Comparison of ENCODE assay signal across 8 mouse cellular contexts in the genomic region with DNA sequence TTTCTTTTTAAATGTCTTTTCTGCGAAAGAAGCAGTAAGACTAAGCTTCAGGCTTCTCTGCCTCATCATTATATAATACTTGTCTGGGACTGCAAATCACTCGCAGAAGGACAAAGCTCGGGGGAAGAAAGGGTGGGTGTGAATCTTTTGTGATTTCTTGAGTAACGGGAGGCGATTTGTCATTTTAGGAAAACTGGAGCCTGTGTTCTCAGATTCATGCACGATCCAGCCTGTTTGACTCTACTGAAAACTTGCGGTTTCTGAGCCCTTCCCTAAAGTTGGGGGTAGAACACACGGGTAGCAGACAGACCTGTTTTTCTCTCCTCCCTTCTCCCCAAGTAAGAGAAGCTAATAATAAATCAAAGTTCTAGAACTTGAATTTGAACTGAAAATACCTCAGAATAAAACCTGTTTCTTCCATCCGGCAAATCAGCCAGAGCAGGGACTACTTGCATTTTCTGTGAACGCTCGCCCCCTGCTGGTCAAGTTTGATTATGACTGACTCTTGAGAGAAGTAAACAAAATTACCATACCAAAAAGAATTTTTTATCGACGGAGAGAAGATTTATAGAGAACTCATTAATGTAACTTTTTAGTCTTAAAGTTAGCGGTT.
DNase-seq lines count a peak whose midpoint lies in the region; ATAC-seq and TF ChIP-seq lines count a peak whose summit lies in the region.

No protein-coding gene starts in this region.

- WGBS in bone marrow, adult 2 months = 26% methylated on average over 14 of the region's 14 CpGs
- WGBS in embryonic facial prominence, embryonic 12.5 days = 25% methylated on average over 14 of the region's 14 CpGs
- 36% methylated on average over 14 of the region's 14 CpGs for WGBS in heart, embryonic 14.5 days
- WGBS in lung, embryonic 15.5 days = 24% methylated on average over 14 of the region's 14 CpGs

- peak overlapping the region; percentile 21 for H3K4me2 ChIP-seq in embryonic facial prominence, embryonic 12.5 days (replicated peaks)
- peak overlapping the region; percentile 31; the same call in 1 of the 2 replicates for H3K4me2 ChIP-seq in heart, embryonic 14.5 days (ENCODE audit: low read length)
- peak overlapping the region; percentile 29; the same call in 1 of the 2 replicates for H3K4me2 ChIP-seq in lung, embryonic 15.5 days

- H3K27me3 ChIP-seq in E14TG2a.4 (ENCODE audit: insufficient read depth, low read length) = no peaks in the 10 kb centered on the region; the same call in 1 of the 2 replicates
- no peaks in the 10 kb centered on the region for H3K27me3 ChIP-seq in embryonic facial prominence, embryonic 12.5 days
- 0 out of 2 replicates have a peak, but pooled peaks cover 4% of the 10 kb centered on the region for H3K27me3 ChIP-seq in heart, embryonic 14.5 days (ENCODE audit: control insufficient read depth, insufficient read depth, low read length)
- H3K27me3 ChIP-seq in lung, embryonic 15.5 days = peaks cover 8% of the 10 kb centered on the region

- ATAC-seq in embryonic facial prominence, embryonic 12.5 days (ENCODE audit: insufficient number of reproducible peaks, insufficient read depth, low FRiP score, low TSS enrichment) = no peak
- ATAC-seq in heart, embryonic 14.5 days (ENCODE audit: insufficient number of reproducible peaks, insufficient read depth, low FRiP score, low read depth) = no peak
- no peak for ATAC-seq in lung, embryonic 15.5 days (ENCODE audit: borderline replicate concordance, extremely low read depth, low FRiP score, low TSS enrichment)

- no peak overlapping the region for H3K27ac ChIP-seq in bone marrow, adult 2 months (ENCODE audit: control insufficient read depth, insufficient read depth, low read depth, low read length, poor library complexity)
- H3K27ac ChIP-seq in embryonic facial prominence, embryonic 12.5 days = no peak overlapping the region
- H3K27ac ChIP-seq in heart, embryonic 14.5 days (replicated peaks in 1 of 2; ENCODE audit: control insufficient read depth in 1 of 2, insufficient read depth in 1 of 2, low read depth in 2 of 2, low read length in 2 of 2) = no peak overlapping the region
- no peak overlapping the region for H3K27ac ChIP-seq in lung, embryonic 15.5 days

- no peak overlapping the region for H3K9ac ChIP-seq in embryonic facial prominence, embryonic 12.5 days
- H3K9ac ChIP-seq in heart, embryonic 14.5 days (ENCODE audit: low read length) = no peak overlapping the region
- H3K9ac ChIP-seq in lung, embryonic 15.5 days = no peak overlapping the region

- no peak overlapping the region for H3K4me3 ChIP-seq in E14TG2a.4 (replicated peaks; ENCODE audit: low read length)
- H3K4me3 ChIP-seq in bone marrow, adult 2 months (replicated peaks; ENCODE audit: control insufficient read depth, low read depth, low read length) = no peak overlapping the region
- no peak overlapping the region for H3K4me3 ChIP-seq in embryonic facial prominence, embryonic 12.5 days
- no peak overlapping the region for H3K4me3 ChIP-seq in heart, embryonic 14.5 days (ENCODE audit: control insufficient read depth in 1 of 2, insufficient read depth in 1 of 2, low read depth in 1 of 2, low read length in 2 of 2)
- no peak overlapping the region for H3K4me3 ChIP-seq in lung, embryonic 15.5 days

- no peaks in the 10 kb centered on the region for H3K4me1 ChIP-seq in E14TG2a.4 (replicated peaks; ENCODE audit: low read depth, low read length)
- no peaks in the 10 kb centered on the region for H3K4me1 ChIP-seq in bone marrow, adult 2 months (ENCODE audit: control insufficient read depth, insufficient read depth, low read length)
- H3K4me1 ChIP-seq in embryonic facial prominence, embryonic 12.5 days = no peaks in the 10 kb centered on the region
- no peaks in the 10 kb centered on the region for H3K4me1 ChIP-seq in heart, embryonic 14.5 days (ENCODE audit: control insufficient read depth in 2 of 2, insufficient read depth in 2 of 2, low read length in 2 of 2)
- no peaks in the 10 kb centered on the region for H3K4me1 ChIP-seq in lung, embryonic 15.5 days

- peak; percentile 71 to 87 for DNase-seq in layer of hippocampus, adult 18-20 months (ENCODE audit: low spot score in 2 of 2)
- peak; percentile 46 for DNase-seq in retina, adult 2 months (ENCODE audit: low read depth, low spot score)
- peak; percentile 77 for DNase-seq in thymus, postnatal 4 days

- H3K36me3 ChIP-seq in E14TG2a.4 (ENCODE audit: insufficient read depth, low read length) = no peaks in the 10 kb centered on the region
- H3K36me3 ChIP-seq in embryonic facial prominence, embryonic 12.5 days = no peaks in the 10 kb centered on the region
- H3K36me3 ChIP-seq in heart, embryonic 14.5 days (ENCODE audit: control insufficient read depth, insufficient read depth, low read length) = no peaks in the 10 kb centered on the region
- H3K36me3 ChIP-seq in lung, embryonic 15.5 days = no peaks in the 10 kb centered on the region

- no peak for TF ChIP-seq POLR2A in bone marrow, adult 2 months (IDR thresholded peaks at IDR 0.05; ENCODE audit: borderline replicate concordance, control insufficient read depth, low read depth, low read length)

- H3K9me3 ChIP-seq in E14TG2a.4 (ENCODE audit: low read length) = no peaks in the 10 kb centered on the region
- H3K9me3 ChIP-seq in embryonic facial prominence, embryonic 12.5 days = no peaks in the 10 kb centered on the region
- no peaks in the 10 kb centered on the region for H3K9me3 ChIP-seq in heart, embryonic 14.5 days (ENCODE audit: control insufficient read depth, low read length)
- H3K9me3 ChIP-seq in lung, embryonic 15.5 days = no peaks in the 10 kb centered on the region

- peak; percentile 27 for TF ChIP-seq CTCF in E14TG2a.4 (conservative IDR thresholded peaks at IDR 0.05; ENCODE audit: low read length)
- peak; percentile 39 for TF ChIP-seq CTCF in bone marrow, adult 2 months (IDR thresholded peaks at IDR 0.05; ENCODE audit: control insufficient read depth, insufficient read depth, low read length)
